Mouse (Mus musculus): ENCODE measurements around the gene Git1. TPM values are rescaled to one million over a fixed set of nuclear protein-coding genes. Genes with fewer than 3 reads are reported as not detected.
A peak's percentile ranks its signal among the peaks of the same experiment; 100 is the strongest.

The Git1 gene
- polyA plus RNA-seq, 1 experiment: 566 TPM

DNA sequence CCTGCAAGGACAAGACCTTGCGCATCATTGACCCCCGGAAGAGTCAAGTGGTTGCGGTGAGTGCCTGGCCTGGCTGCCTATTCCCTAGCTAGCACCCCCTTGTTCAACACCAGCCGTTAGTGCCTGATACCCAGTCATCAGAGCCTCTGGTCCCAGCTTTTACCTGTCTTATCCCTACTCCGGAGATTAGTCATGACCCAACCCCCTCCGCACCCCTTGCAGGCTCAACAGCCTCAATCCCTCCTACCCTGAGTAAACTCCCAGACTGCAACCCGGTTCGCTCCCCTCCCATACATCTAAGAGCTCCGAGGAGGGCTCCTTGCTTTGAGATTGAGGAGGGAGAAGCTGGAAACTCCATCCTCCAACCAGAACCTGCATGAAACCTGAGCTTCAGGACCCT, 26.8 kb upstream of the Git1 start:
- H3K27ac ChIP-seq (ENCODE audit: control insufficient read depth, insufficient read depth, low read depth, low read length): no peak overlapping the region
- H3K4me1 ChIP-seq (ENCODE audit: control insufficient read depth, insufficient read depth, low read length): peaks cover 24% of the 10 kb centered on the region
- no peak overlapping the region for H3K4me3 ChIP-seq (ENCODE audit: control insufficient read depth, low read depth, low read length)
- TF ChIP-seq POLR2A (IDR thresholded peaks at IDR 0.05; ENCODE audit: control insufficient read depth, low read depth, low read length) (no peak), CTCF (IDR thresholded peaks at IDR 0.05; ENCODE audit: control insufficient read depth, insufficient read depth, insufficient replicate concordance, low read depth, low read length) (no peak)
- no peaks in the 10 kb centered on the region for H3K36me3 ChIP-seq (ENCODE audit: control insufficient read depth, insufficient read depth, low read length)
- no peaks in the 10 kb centered on the region for H3K27me3 ChIP-seq (ENCODE audit: control insufficient read depth, insufficient read depth, low read length)

DNA sequence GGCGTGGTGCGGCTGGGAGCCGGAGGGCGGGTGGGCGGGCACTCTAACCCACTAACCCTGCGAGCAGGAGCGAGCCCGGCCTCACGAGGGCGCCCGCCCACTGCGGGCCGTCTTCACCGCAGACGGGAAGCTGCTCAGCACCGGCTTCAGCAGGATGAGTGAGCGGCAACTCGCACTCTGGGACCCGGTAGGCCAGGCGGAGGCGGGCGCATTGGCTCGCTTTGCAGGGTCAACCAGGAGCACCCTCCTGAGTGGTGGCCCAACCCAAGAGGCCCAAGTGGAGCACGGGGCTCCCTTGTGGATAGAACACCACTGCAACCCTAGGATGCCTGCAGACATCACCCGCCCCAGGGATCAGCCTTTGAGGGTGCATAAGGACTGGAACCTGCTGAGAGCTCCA, 26.2 kb upstream of the Git1 start:
- peak overlapping the region; percentile 37 for H3K4me3 ChIP-seq (ENCODE audit: control insufficient read depth, low read depth, low read length)
- no peaks in the 10 kb centered on the region for H3K27me3 ChIP-seq (ENCODE audit: control insufficient read depth, insufficient read depth, low read length)

DNA sequence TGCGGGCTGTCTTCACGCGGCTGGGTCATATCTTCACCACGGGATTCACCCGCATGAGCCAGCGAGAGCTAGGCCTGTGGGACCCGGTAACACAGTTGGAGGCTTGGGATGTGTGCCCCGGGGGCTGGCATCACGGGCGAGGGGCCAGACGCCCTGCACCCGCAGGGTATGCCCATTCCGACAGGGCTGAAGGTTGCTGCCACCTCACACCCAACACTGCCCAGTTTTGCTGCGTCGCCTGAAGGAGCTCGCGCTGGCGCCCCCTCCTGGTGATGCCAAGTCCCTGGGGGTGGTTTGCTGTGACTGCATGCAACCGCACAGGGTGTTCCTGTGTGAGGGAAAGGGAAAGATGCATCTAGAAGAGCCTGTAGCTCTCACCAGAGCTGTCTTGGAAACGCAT, 25.6 kb upstream of the Git1 start:
- TF ChIP-seq CTCF (IDR thresholded peaks at IDR 0.05; ENCODE audit: control insufficient read depth, insufficient read depth, insufficient replicate concordance, low read depth, low read length): peak; percentile 78; the same call in 1 of the 2 replicates
- no peak for TF ChIP-seq POLR2A (IDR thresholded peaks at IDR 0.05; ENCODE audit: control insufficient read depth, low read depth, low read length)
- Histone ChIP-seq H3K27ac (ENCODE audit: control insufficient read depth, insufficient read depth, low read depth, low read length) (no peak overlapping the region), H3K4me1 (ENCODE audit: control insufficient read depth, insufficient read depth, low read length) (peaks cover 18% of the 10 kb centered on the region), H3K4me3 (ENCODE audit: control insufficient read depth, low read depth, low read length) (peak overlapping the region; percentile 47), H3K27me3 (ENCODE audit: control insufficient read depth, insufficient read depth, low read length) (no peaks in the 10 kb centered on the region), H3K36me3 (ENCODE audit: control insufficient read depth, insufficient read depth, low read length) (no peaks in the 10 kb centered on the region)

More for the DNA sequence above, 26.2 kb upstream of the Git1 start:
- peak; percentile 23; the same call in 1 of the 2 replicates for TF ChIP-seq CTCF (IDR thresholded peaks at IDR 0.05; ENCODE audit: control insufficient read depth, insufficient read depth, insufficient replicate concordance, low read depth, low read length)
- no peak for TF ChIP-seq POLR2A (IDR thresholded peaks at IDR 0.05; ENCODE audit: control insufficient read depth, low read depth, low read length)
- Histone ChIP-seq H3K4me1 (ENCODE audit: control insufficient read depth, insufficient read depth, low read length) (peaks cover 23% of the 10 kb centered on the region), H3K36me3 (ENCODE audit: control insufficient read depth, insufficient read depth, low read length) (no peaks in the 10 kb centered on the region), H3K27ac (ENCODE audit: control insufficient read depth, insufficient read depth, low read depth, low read length) (no peak overlapping the region)

DNA sequence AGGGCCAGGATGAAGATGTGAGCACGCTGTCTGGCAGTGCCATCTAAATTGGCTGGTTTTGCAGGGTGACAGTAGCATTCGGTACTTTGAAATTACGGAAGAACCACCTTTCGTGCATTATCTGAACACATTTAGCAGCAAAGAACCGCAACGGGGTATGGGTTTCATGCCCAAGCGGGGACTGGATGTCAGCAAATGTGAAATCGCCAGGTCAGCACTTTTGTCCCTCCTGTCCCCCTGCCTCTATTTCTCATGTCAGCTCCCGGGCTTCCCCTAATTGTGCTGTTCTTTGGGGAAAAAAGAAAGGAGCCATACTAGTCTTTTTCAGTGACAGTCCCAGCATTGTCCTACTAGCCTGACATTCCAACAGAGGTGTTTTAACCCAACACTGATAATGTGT, 25.0 kb upstream of the Git1 start:
- Histone ChIP-seq H3K4me3 (ENCODE audit: control insufficient read depth, low read depth, low read length) (peak overlapping the region; percentile 47), H3K27ac (ENCODE audit: control insufficient read depth, insufficient read depth, low read depth, low read length) (no peak overlapping the region), H3K27me3 (ENCODE audit: control insufficient read depth, insufficient read depth, low read length) (no peaks in the 10 kb centered on the region), H3K36me3 (ENCODE audit: control insufficient read depth, insufficient read depth, low read length) (no peaks in the 10 kb centered on the region), H3K4me1 (ENCODE audit: control insufficient read depth, insufficient read depth, low read length) (peaks cover 14% of the 10 kb centered on the region)
- TF ChIP-seq POLR2A (IDR thresholded peaks at IDR 0.05; ENCODE audit: control insufficient read depth, low read depth, low read length) (no peak), CTCF (IDR thresholded peaks at IDR 0.05; ENCODE audit: control insufficient read depth, insufficient read depth, insufficient replicate concordance, low read depth, low read length) (no peak)

DNA sequence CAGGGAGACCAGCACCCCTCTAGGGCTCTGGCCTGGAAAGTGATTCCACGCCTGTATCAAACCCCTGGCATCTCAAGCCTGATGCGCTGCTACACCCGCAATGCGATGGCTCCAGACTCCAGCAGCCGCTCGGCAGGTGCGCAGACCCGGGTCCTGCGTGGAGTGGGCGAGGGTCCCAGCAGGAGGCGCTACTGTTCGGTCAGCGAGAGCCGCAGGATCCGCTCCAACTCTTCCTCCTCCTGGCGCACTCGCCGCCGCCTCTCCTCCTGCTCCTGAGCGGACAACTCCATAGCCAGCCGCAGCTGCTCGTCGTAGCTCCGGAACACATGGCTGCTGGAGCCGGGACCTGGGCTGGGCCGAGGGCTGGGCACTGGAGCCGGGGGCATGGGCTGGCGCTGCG, 22.0 kb upstream of the Git1 start:
- no peak overlapping the region for H3K27ac ChIP-seq (ENCODE audit: control insufficient read depth, insufficient read depth, low read depth, low read length)
- H3K4me3 ChIP-seq (ENCODE audit: control insufficient read depth, low read depth, low read length): peak overlapping the region; percentile 48
- no peak for TF ChIP-seq POLR2A (IDR thresholded peaks at IDR 0.05; ENCODE audit: control insufficient read depth, low read depth, low read length)
- peak; percentile 13; the same call in 1 of the 2 replicates for TF ChIP-seq CTCF (IDR thresholded peaks at IDR 0.05; ENCODE audit: control insufficient read depth, insufficient read depth, insufficient replicate concordance, low read depth, low read length)
- H3K36me3 ChIP-seq (ENCODE audit: control insufficient read depth, insufficient read depth, low read length): no peaks in the 10 kb centered on the region
- no peaks in the 10 kb centered on the region for H3K27me3 ChIP-seq (ENCODE audit: control insufficient read depth, insufficient read depth, low read length)
- peaks cover 14% of the 10 kb centered on the region for H3K4me1 ChIP-seq (ENCODE audit: control insufficient read depth, insufficient read depth, low read length)

DNA sequence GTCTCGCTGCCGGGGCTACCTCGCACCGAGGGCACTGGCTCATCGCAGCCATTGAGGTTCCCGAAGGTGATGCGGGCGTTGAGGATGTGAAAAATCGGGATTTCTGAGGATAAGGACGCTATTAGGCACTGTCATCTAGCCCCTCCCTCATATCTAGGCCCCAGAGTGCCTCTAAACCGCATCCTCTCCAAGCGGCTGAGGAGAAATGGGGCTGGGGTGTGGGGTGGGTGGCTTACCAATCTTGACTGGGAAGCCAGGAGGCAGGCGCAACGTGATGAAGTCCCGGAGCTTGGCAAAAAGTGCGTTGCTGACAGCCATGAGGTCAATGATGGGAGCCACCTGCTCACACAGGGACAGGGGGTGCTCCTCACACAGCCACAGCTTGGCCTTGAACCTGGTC, 20.6 kb upstream of the Git1 start:
- Histone ChIP-seq H3K27me3 (ENCODE audit: control insufficient read depth, insufficient read depth, low read length) (no peaks in the 10 kb centered on the region), H3K4me3 (ENCODE audit: control insufficient read depth, low read depth, low read length) (no peak overlapping the region), H3K36me3 (ENCODE audit: control insufficient read depth, insufficient read depth, low read length) (no peaks in the 10 kb centered on the region), H3K27ac (ENCODE audit: control insufficient read depth, insufficient read depth, low read depth, low read length) (no peak overlapping the region), H3K4me1 (ENCODE audit: control insufficient read depth, insufficient read depth, low read length) (peaks cover 11% of the 10 kb centered on the region)
- TF ChIP-seq POLR2A (IDR thresholded peaks at IDR 0.05; ENCODE audit: control insufficient read depth, low read depth, low read length) (no peak), CTCF (IDR thresholded peaks at IDR 0.05; ENCODE audit: control insufficient read depth, insufficient read depth, insufficient replicate concordance, low read depth, low read length) (no peak)

DNA sequence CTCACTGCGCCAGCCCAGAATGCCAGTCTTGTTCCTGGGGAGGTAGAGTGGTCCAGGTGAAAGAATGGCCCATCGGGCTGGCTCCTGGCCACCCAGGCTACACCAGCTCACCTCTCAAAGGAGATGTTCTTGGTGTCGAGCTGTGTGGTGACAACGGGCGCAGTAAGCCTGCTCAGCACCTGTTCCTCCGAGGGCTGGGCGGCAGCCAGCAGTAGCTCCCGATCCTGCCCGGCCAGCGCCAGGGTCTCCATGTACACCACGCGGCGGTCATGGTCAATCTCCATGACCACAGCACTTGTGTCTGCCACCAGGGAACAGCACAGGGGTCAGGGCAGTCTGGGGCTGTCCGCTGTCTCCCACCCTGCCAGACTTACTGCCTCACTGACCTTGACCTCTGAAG, 17.1 kb upstream of the Git1 start:
- Histone ChIP-seq H3K4me3 (ENCODE audit: control insufficient read depth, low read depth, low read length) (no peak overlapping the region), H3K27ac (ENCODE audit: control insufficient read depth, insufficient read depth, low read depth, low read length) (no peak overlapping the region), H3K27me3 (ENCODE audit: control insufficient read depth, insufficient read depth, low read length) (no peaks in the 10 kb centered on the region), H3K4me1 (ENCODE audit: control insufficient read depth, insufficient read depth, low read length) (peaks cover 5% of the 10 kb centered on the region), H3K36me3 (ENCODE audit: control insufficient read depth, insufficient read depth, low read length) (no peaks in the 10 kb centered on the region)
- no peak for TF ChIP-seq POLR2A (IDR thresholded peaks at IDR 0.05; ENCODE audit: control insufficient read depth, low read depth, low read length)
- no peak for TF ChIP-seq CTCF (IDR thresholded peaks at IDR 0.05; ENCODE audit: control insufficient read depth, insufficient read depth, insufficient replicate concordance, low read depth, low read length)

DNA sequence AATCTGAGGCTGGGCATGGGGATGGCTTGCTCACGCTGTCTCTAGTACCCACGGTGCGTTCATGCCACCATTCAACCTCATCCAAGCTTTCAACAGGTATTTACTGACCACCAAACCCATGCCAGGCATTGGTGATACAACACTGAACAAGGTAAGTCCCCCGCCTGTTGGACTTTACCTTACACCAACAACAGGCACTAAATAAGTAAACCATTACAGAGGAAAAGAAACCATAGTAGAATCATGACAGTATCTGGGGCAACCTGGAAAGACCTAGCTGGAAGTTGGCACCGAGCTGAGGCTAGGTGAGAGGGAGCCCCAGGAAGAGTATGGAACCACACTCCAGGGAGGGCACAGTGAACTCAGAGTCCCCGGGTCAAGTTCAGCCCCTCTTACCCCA, 16.5 kb upstream of the Git1 start:
- TF ChIP-seq POLR2A (IDR thresholded peaks at IDR 0.05; ENCODE audit: control insufficient read depth, low read depth, low read length) (no peak), CTCF (IDR thresholded peaks at IDR 0.05; ENCODE audit: control insufficient read depth, insufficient read depth, insufficient replicate concordance, low read depth, low read length) (no peak)
- Histone ChIP-seq H3K36me3 (ENCODE audit: control insufficient read depth, insufficient read depth, low read length) (no peaks in the 10 kb centered on the region), H3K27me3 (ENCODE audit: control insufficient read depth, insufficient read depth, low read length) (no peaks in the 10 kb centered on the region), H3K4me3 (ENCODE audit: control insufficient read depth, low read depth, low read length) (no peak overlapping the region), H3K4me1 (ENCODE audit: control insufficient read depth, insufficient read depth, low read length) (peaks cover under 1% of the 10 kb centered on the region), H3K27ac (ENCODE audit: control insufficient read depth, insufficient read depth, low read depth, low read length) (no peak overlapping the region)
